Mouse (Mus musculus) kidney, embryonic 15.5 days (tissue): ENCODE data around the gene Sec31a. TPM values are rescaled to one million over a fixed set of nuclear protein-coding genes. Genes with fewer than 3 reads are reported as not detected.
"Not testable (repeated sequence)": the region's sequence is repeated elsewhere in the genome, so short reads cannot be mapped to it uniquely, and the experiment has no call there.

Experiments
- ATAC-seq: fragments of 200-750 bp; cut with Nextera tagmentation; replicated peaks from 2 replicates; pipeline ENCODE4 v1.8.0; 2017; ENCODE audit warnings: moderate TSS enrichment; ENCODE audit not compliant: low FRiP score
- H3K27ac ChIP-seq: fragments of 300-500 bp; sonication (generic); 2 replicates; pipeline ENCODE4 v1.5.1; 2015; ENCODE audit warnings: mild to moderate bottlenecking, inconsistent platforms
- H3K27me3 ChIP-seq: fragments of 300-500 bp; sonication (generic); 2 replicates; pipeline ENCODE4 v1.6.1; 2015; ENCODE audit warnings: inconsistent platforms
- H3K36me3 ChIP-seq: fragments of 300-500 bp; sonication (generic); 2 replicates; pipeline ENCODE4 v1.6.1; 2015; ENCODE audit warnings: inconsistent platforms
- H3K4me1 ChIP-seq: fragments of 300-500 bp; sonication (generic); 2 replicates; pipeline ENCODE4 v1.6.1; 2015; ENCODE audit warnings: inconsistent platforms
- H3K4me2 ChIP-seq: fragments of 300-500 bp; sonication (generic); 2 replicates; pipeline ENCODE4 v1.6.1; 2015; ENCODE audit warnings: moderate library complexity, mild to moderate bottlenecking, inconsistent platforms
- H3K4me3 ChIP-seq: fragments of 300-500 bp; sonication (generic); replicated peaks from 2 replicates; pipeline ENCODE4 v1.5.1; 2015; ENCODE audit warnings: mild to moderate bottlenecking, inconsistent platforms
- H3K9ac ChIP-seq: fragments of 300-500 bp; sonication (generic); 2 replicates; pipeline ENCODE4 v1.6.1; 2015; ENCODE audit warnings: mild to moderate bottlenecking, inconsistent platforms
- H3K9me3 ChIP-seq: fragments of 300-500 bp; sonication (generic); replicated peaks from 2 replicates; pipeline ENCODE4 v1.6.1; 2016; ENCODE audit warnings: inconsistent platforms
- WGBS: fragments of 180-500 bp; shearing (Covaris S2); methylation state at CpG from one replicate; pipeline ENCODE4 v1.1.7; 2015; ENCODE audit warnings: mixed read lengths; 5-methylcytosine and 5-hydroxymethylcytosine counted together
- polyA plus RNA-seq: library from polyadenylated mRNA; unstranded; fragments of >200 nt; fragmentation: Nextera tagmentation; extraction: Ambion mirVana; gene quantifications from 2 replicates; pipeline ENCODE4 v1.2.1, GENCODE M21; 2015

Gene Sec31a
- polyA plus RNA-seq, 1 experiment from 2014 or later, result 174 TPM

GRCm38 (mm10) chr5:100428031-100428733 is 12.1 kb upstream of the Sec31a start:
- ATAC-seq, result no peak
- H3K9me3 ChIP-seq, result no peaks in the 10 kb centered on the region
- WGBS, result 3% methylated on average over 5 of the region's 5 CpGs
- peak overlapping the region; percentile 51; the same call in 1 of the 2 replicates for H3K27ac ChIP-seq
- H3K27me3 ChIP-seq, result no peaks in the 10 kb centered on the region
- H3K4me3 ChIP-seq, result peak overlapping the region; percentile 66
- peaks cover 62% of the 10 kb centered on the region for H3K4me1 ChIP-seq
- peak overlapping the region; percentile 81 for H3K4me2 ChIP-seq
- peaks cover 51% of the 10 kb centered on the region for H3K36me3 ChIP-seq
- H3K9ac ChIP-seq, result peak overlapping the region; percentile 90

- peaks cover 61% of the 10 kb centered on the region for H3K36me3 ChIP-seq
- peak overlapping the region; percentile 81 for H3K4me2 ChIP-seq
- peak overlapping the region; percentile 66 for H3K4me3 ChIP-seq
- WGBS, result 37% methylated on average over 9 of the region's 9 CpGs
- H3K27me3 ChIP-seq, result no peaks in the 10 kb centered on the region
- no peak for ATAC-seq
- peaks cover 71% of the 10 kb centered on the region for H3K4me1 ChIP-seq
- H3K27ac ChIP-seq, result no peak overlapping the region
- H3K9ac ChIP-seq, result peak overlapping the region; percentile 90
- no peaks in the 10 kb centered on the region for H3K9me3 ChIP-seq
Observed at GRCm38 (mm10) chr5:100427276-100427675, 11.2 kb upstream of the Sec31a start.

- peaks cover 68% of the 10 kb centered on the region for H3K4me1 ChIP-seq
- not testable (repeated sequence) for H3K27me3 ChIP-seq, H3K9ac ChIP-seq, H3K9me3 ChIP-seq, H3K27ac ChIP-seq, ATAC-seq
- peaks cover 75% of the 10 kb centered on the region for H3K36me3 ChIP-seq
- H3K4me3 ChIP-seq, result peak overlapping the region; percentile 66; the same call in 1 of the 2 replicates
- H3K4me2 ChIP-seq, result peak overlapping the region; percentile 81
- 72% methylated on average over 2 of the region's 2 CpGs for WGBS
Observed at GRCm38 (mm10) chr5:100425823-100426222, 9.8 kb upstream of the Sec31a start.

- 0 out of 2 replicates have a peak overlapping the region, but pooled peaks have one; percentile 29 for H3K9ac ChIP-seq
- no peaks in the 10 kb centered on the region for H3K9me3 ChIP-seq
- H3K27ac ChIP-seq, result 0 out of 2 replicates have a peak overlapping the region, but pooled peaks have one; percentile 41
- WGBS, result 74% methylated on average over 3 of the region's 3 CpGs
- H3K4me3 ChIP-seq, result peak overlapping the region; percentile 23
- peak overlapping the region; percentile 81 for H3K4me2 ChIP-seq
- peaks cover 91% of the 10 kb centered on the region for H3K36me3 ChIP-seq
- peaks cover 61% of the 10 kb centered on the region for H3K4me1 ChIP-seq
- ATAC-seq, result no peak
- no peaks in the 10 kb centered on the region for H3K27me3 ChIP-seq
Observed at GRCm38 (mm10) chr5:100424252-100424651, 8.2 kb upstream of the Sec31a start.

GRCm38 (mm10) chr5:100423626-100424025 is 7.6 kb upstream of the Sec31a start:
- Histone ChIP-seq H3K36me3 (peaks cover 97% of the 10 kb centered on the region), H3K27ac (peak overlapping the region; percentile 41; the same call in 1 of the 2 replicates), H3K9ac (no peak overlapping the region), H3K27me3 (no peaks in the 10 kb centered on the region), H3K4me3 (peak overlapping the region; percentile 23), H3K4me1 (peaks cover 61% of the 10 kb centered on the region), H3K4me2 (peak overlapping the region; percentile 81), H3K9me3 (no peaks in the 10 kb centered on the region)
- ATAC-seq, result no peak
- WGBS, result 49% methylated on average over 7 of the region's 7 CpGs

- Histone ChIP-seq H3K4me3 (no peak overlapping the region), H3K9ac (no peak overlapping the region), H3K27ac (no peak overlapping the region), H3K27me3 (no peaks in the 10 kb centered on the region), H3K9me3 (no peaks in the 10 kb centered on the region), H3K4me2 (no peak overlapping the region), H3K4me1 (peaks cover 31% of the 10 kb centered on the region), H3K36me3 (peaks cover 61% of the 10 kb centered on the region)
- no peak for ATAC-seq
- WGBS, result 70% methylated on average over 4 of the region's 4 CpGs
Observed at GRCm38 (mm10) chr5:100418861-100419260, 2.8 kb upstream of the Sec31a start.

- Histone ChIP-seq H3K4me1 (peaks cover 31% of the 10 kb centered on the region), H3K27me3 (no peaks in the 10 kb centered on the region), H3K36me3 (peaks cover 53% of the 10 kb centered on the region), H3K27ac (no peak overlapping the region), H3K9ac (no peak overlapping the region), H3K9me3 (no peaks in the 10 kb centered on the region), H3K4me3 (no peak overlapping the region), H3K4me2 (no peak overlapping the region)
- 71% methylated on average over 2 of the region's 2 CpGs for WGBS
- ATAC-seq, result no peak
Observed at GRCm38 (mm10) chr5:100418077-100418476, 2.0 kb upstream of the Sec31a start.

- no peak for ATAC-seq
- Histone ChIP-seq H3K36me3 (peaks cover 21% of the 10 kb centered on the region), H3K4me2 (peak overlapping the region; percentile 64), H3K9me3 (no peaks in the 10 kb centered on the region), H3K4me1 (peaks cover 29% of the 10 kb centered on the region), H3K4me3 (peak overlapping the region; percentile 96), H3K9ac (peak overlapping the region; percentile 83), H3K27me3 (no peaks in the 10 kb centered on the region), H3K27ac (no peak overlapping the region)
- WGBS, result 24% methylated on average over 11 of the region's 11 CpGs
Observed at GRCm38 (mm10) chr5:100414474-100415196, 1.4 kb downstream of the Sec31a start.

GRCm38 (mm10) chr5:100412886-100413285 is 3.1 kb downstream of the Sec31a start:
- no peak for ATAC-seq
- 57% methylated on average over 3 of the region's 3 CpGs for WGBS
- H3K9ac ChIP-seq, result no peak overlapping the region

GRCm38 (mm10) chr5:100410281-100410680 is 5.8 kb downstream of the Sec31a start:
- no peaks in the 10 kb centered on the region for H3K9me3 ChIP-seq
- no peaks in the 10 kb centered on the region for H3K27me3 ChIP-seq
- H3K27ac ChIP-seq, result no peak overlapping the region
- peaks cover 31% of the 10 kb centered on the region for H3K36me3 ChIP-seq
- no peak overlapping the region for H3K4me3 ChIP-seq
- WGBS, result 90% methylated on average over 5 of the region's 5 CpGs
- ATAC-seq, result no peak
- H3K4me1 ChIP-seq, result peaks cover 26% of the 10 kb centered on the region
- no peak overlapping the region for H3K4me2 ChIP-seq
- no peak overlapping the region for H3K9ac ChIP-seq

More at GRCm38 (mm10) chr5:100412886-100413285, 3.1 kb downstream of the Sec31a start:
- no peak overlapping the region; the same call in 1 of the 2 replicates for H3K4me2 ChIP-seq
- peaks cover 29% of the 10 kb centered on the region for H3K4me1 ChIP-seq
- no peaks in the 10 kb centered on the region for H3K27me3 ChIP-seq
- H3K4me3 ChIP-seq, result no peak overlapping the region
- no peaks in the 10 kb centered on the region for H3K9me3 ChIP-seq
- H3K36me3 ChIP-seq, result peaks cover 11% of the 10 kb centered on the region
- H3K27ac ChIP-seq, result no peak overlapping the region

- no peak overlapping the region for H3K4me3 ChIP-seq
- H3K27me3 ChIP-seq, result no peaks in the 10 kb centered on the region
- H3K9ac ChIP-seq, result no peak overlapping the region
- peaks cover 47% of the 10 kb centered on the region for H3K36me3 ChIP-seq
- 82% methylated on average over 5 of the region's 5 CpGs for WGBS
- H3K27ac ChIP-seq, result no peak overlapping the region
- H3K4me1 ChIP-seq, result peaks cover 11% of the 10 kb centered on the region
- H3K9me3 ChIP-seq, result no peaks in the 10 kb centered on the region
- H3K4me2 ChIP-seq, result no peak overlapping the region
- ATAC-seq, result no peak
Observed at GRCm38 (mm10) chr5:100408485-100408884, 7.5 kb downstream of the Sec31a start.

GRCm38 (mm10) chr5:100396753-100397152 is 19.3 kb downstream of the Sec31a start:
- Histone ChIP-seq H3K9ac (no peak overlapping the region), H3K4me1 (no peaks in the 10 kb centered on the region), H3K36me3 (peaks cover 89% of the 10 kb centered on the region), H3K27me3 (no peaks in the 10 kb centered on the region), H3K4me2 (no peak overlapping the region), H3K27ac (no peak overlapping the region), H3K9me3 (no peaks in the 10 kb centered on the region), H3K4me3 (no peak overlapping the region)
- no peak for ATAC-seq
- WGBS, result 98% methylated on average over 3 of the region's 3 CpGs
